Mouse (Mus musculus) ES-Bruce4 (cell line): ENCODE measurements around the gene Dtx1. TPM values are rescaled to one million over a fixed set of nuclear protein-coding genes. Genes with fewer than 3 reads are reported as not detected.

ENCODE experiments used
- H3K27ac ChIP-seq: 2 replicates; pipeline ENCODE4 v1.5.1; 2012; ENCODE audit warnings: low read length, inconsistent platforms; ENCODE audit not compliant: insufficient read depth
- H3K27me3 ChIP-seq: 2 replicates; pipeline ENCODE4 v1.6.1; 2012; ENCODE audit warnings: mild to moderate bottlenecking, low read length, inconsistent platforms; ENCODE audit not compliant: control insufficient read depth, poor library complexity, insufficient read depth, severe bottlenecking
- H3K36me3 ChIP-seq: 2 replicates; pipeline ENCODE4 v1.6.1; 2012; ENCODE audit warnings: inconsistent platforms, mild to moderate bottlenecking, low read length, moderate library complexity; ENCODE audit not compliant: control insufficient read depth, poor library complexity, insufficient read depth, severe bottlenecking
- H3K4me1 ChIP-seq: one replicate; pipeline ENCODE4 v1.8.1; 2011; ENCODE audit warnings: low read length; ENCODE audit not compliant: control insufficient read depth, insufficient read depth
- H3K4me3 ChIP-seq: 2 replicates; pipeline ENCODE4 v1.5.1; 2011; ENCODE audit warnings: low read depth, mild to moderate bottlenecking, low read length
- H3K9ac ChIP-seq: 2 replicates; pipeline ENCODE4 v1.6.1; 2012; ENCODE audit warnings: low read depth, mild to moderate bottlenecking, inconsistent platforms; ENCODE audit not compliant: poor library complexity, severe bottlenecking
- H3K9me3 ChIP-seq: replicated peaks from 2 replicates; pipeline ENCODE4 v1.6.1; 2012; ENCODE audit warnings: mild to moderate bottlenecking, low read length, inconsistent platforms; ENCODE audit not compliant: control insufficient read depth, poor library complexity, insufficient read depth, severe bottlenecking
- CTCF ChIP-seq: IDR thresholded peaks from one replicate; pipeline ENCODE4 v1.8.1; 2011; ENCODE audit warnings: low read depth, low read length
- EP300 ChIP-seq: IDR thresholded peaks from 2 replicates; pipeline ENCODE4 v1.6.1; 2011; ENCODE audit warnings: low read depth, low read length; ENCODE audit not compliant: insufficient read depth
- POLR2A ChIP-seq: IDR thresholded peaks from one replicate; pipeline ENCODE4 v1.8.1; 2011; ENCODE audit warnings: low read length; ENCODE audit not compliant: insufficient read depth
- polyA plus RNA-seq: library from polyadenylated mRNA; stranded (reverse); fragments of >200 nt; gene quantifications from 2 replicates; pipeline ENCODE4 v1.2.4, GENCODE M21; 2011; ENCODE audit warnings: low read depth; ENCODE audit not compliant: missing spikeins, insufficient read depth, insufficient read length

The Dtx1 gene
- polyA plus RNA-seq, 1 experiment = 19.1 TPM

DNA sequence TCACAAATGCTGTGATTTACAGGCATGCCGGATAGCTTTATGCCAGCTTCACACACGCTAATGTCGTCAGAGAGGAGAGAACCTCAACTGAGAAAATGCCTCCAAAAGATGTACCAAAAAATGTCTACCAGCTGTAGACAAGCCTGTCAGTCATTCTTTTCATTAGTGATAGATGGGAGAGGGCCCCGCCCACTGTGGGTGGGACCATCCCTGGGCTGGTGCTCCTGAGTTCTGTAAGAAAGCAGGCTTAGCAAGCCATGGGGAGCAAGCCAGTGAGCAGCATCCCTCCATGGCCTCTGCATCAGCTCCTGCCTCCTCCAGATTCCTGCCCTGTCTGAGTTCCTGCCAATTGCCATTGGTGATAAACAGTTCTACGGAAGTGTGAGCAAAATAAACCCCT lies 76.1 kb downstream of the Dtx1 start:
- no peaks in the 10 kb centered on the region for H3K9me3 ChIP-seq
- H3K27me3 ChIP-seq = no peaks in the 10 kb centered on the region
- no peak overlapping the region for H3K27ac ChIP-seq
- no peak for TF ChIP-seq POLR2A
- no peak for TF ChIP-seq EP300
- TF ChIP-seq CTCF = no peak
- H3K4me1 ChIP-seq = no peaks in the 10 kb centered on the region
- H3K36me3 ChIP-seq = no peaks in the 10 kb centered on the region
- H3K4me3 ChIP-seq = no peak overlapping the region
- H3K9ac ChIP-seq = no peak overlapping the region

GRCm38 (mm10) chr5:120634860-120635259 lies 76.9 kb downstream of the Dtx1 start:
- Histone ChIP-seq H3K27me3 (no peaks in the 10 kb centered on the region), H3K9ac (no peak overlapping the region), H3K36me3 (no peaks in the 10 kb centered on the region), H3K4me1 (no peaks in the 10 kb centered on the region), H3K9me3 (no peaks in the 10 kb centered on the region), H3K27ac (no peak overlapping the region), H3K4me3 (no peak overlapping the region)
- TF ChIP-seq POLR2A (no peak), CTCF (no peak), EP300 (no peak)

DNA sequence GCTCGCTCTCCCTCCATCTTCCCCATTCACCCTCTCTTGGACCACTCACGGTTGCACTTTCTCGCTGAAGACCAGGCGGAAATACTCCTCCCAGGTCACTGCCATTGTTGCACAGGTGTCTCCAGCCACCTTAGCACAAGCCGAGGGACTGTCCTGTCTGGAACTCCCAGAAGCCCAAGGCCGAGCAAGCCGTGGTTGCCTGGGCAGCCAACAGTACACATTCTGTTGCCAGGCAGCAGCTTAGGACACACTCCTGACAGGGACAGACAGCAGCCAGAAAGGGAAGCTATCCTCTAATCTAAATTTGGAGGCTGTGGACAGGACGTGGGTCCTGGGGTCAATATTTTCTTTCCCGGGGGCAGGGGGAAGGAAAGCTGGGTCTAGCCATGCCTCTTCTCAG lies 77.6 kb downstream of the Dtx1 start, which contains the start of gene Cfap73:
Cfap73 (minus strand) TSS at position 105 of the 400 bp plus-strand sequence.
- no peaks in the 10 kb centered on the region for H3K9me3 ChIP-seq
- H3K27ac ChIP-seq = no peak within 1 kb of the TSS
- no peak for TF ChIP-seq CTCF
- TF ChIP-seq EP300 = no peak
- TF ChIP-seq POLR2A = no peak
- no peaks in the 10 kb centered on the region for H3K36me3 ChIP-seq
- no peak within 1 kb of the TSS for H3K9ac ChIP-seq
- no peaks in the 10 kb centered on the region for H3K27me3 ChIP-seq
- H3K4me3 ChIP-seq = no peak within 1 kb of the TSS
- no peaks in the 10 kb centered on the region for H3K4me1 ChIP-seq

DNA sequence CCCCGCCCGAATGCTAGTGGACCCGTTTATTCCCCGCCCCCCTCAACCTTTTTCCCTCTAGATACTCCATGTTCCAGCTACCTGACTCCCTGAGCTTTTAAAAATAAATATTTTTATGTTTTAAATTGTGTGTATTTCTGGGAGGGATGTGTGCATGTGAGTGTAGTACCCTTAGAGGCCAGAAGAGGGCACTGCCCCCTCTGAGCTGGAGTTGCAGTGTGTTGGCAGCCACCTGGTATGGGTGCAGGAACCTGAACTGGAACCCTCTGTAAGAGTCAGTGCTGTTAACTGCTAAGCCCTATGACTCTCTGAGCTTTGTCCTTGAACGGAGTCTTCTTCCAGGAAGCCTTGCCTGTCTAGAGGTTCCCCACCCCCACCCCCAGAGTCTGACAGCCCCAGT lies 79.8 kb downstream of the Dtx1 start:
- Histone ChIP-seq H3K36me3 (peaks cover 2% of the 10 kb centered on the region; the same call in 1 of the 2 replicates), H3K9ac (no peak overlapping the region), H3K27me3 (no peaks in the 10 kb centered on the region), H3K9me3 (no peaks in the 10 kb centered on the region), H3K27ac (no peak overlapping the region), H3K4me1 (no peaks in the 10 kb centered on the region), H3K4me3 (no peak overlapping the region)
- TF ChIP-seq EP300 (no peak), POLR2A (no peak), CTCF (peak; percentile 37)

DNA sequence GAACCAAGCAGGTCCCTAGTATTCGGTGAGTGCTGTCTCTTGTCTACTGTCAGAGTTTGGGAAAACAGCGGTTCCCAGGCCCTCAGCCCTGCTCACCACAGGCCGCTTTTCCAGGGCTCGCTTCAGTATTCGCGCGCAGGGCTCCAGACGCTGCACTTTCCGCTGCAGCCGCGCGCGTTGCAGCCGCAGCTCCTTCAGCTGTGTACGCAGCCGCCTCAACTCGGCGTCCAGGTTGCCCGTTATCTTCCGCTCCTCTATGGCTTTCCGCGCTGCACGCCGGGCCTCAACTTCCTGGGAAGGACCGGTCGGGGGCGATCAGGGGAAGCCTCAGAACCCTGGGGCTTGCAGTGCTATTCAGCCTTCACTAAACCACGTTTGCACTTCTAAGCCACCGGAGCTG lies 80.6 kb downstream of the Dtx1 start:
- peak overlapping the region; percentile 3; the same call in 1 of the 2 replicates for H3K4me3 ChIP-seq
- no peaks in the 10 kb centered on the region for H3K9me3 ChIP-seq
- no peaks in the 10 kb centered on the region for H3K4me1 ChIP-seq
- no peak for TF ChIP-seq POLR2A
- peaks cover 2% of the 10 kb centered on the region; the same call in 1 of the 2 replicates for H3K36me3 ChIP-seq
- no peak overlapping the region for H3K27ac ChIP-seq
- no peak overlapping the region for H3K9ac ChIP-seq
- no peaks in the 10 kb centered on the region for H3K27me3 ChIP-seq

Other genes with a start within 250 kb of the Dtx1 start
- not detected in 2 replicates for gene Sdsl, start 239.1 kb downstream of the Dtx1 start, polyA plus RNA-seq
- not detected in 2 replicates for gene Sds, start 235.4 kb downstream of the Dtx1 start, polyA plus RNA-seq
- 19.1 and 22.1 TPM in 2 replicates for gene Plbd2, start 208.3 kb downstream of the Dtx1 start, polyA plus RNA-seq
- gene Slc8b1, start 200.8 kb downstream of the Dtx1 start, polyA plus RNA-seq = 17.7 and 19.1 TPM in 2 replicates
- gene Tpcn1, start 123.3 kb downstream of the Dtx1 start, polyA plus RNA-seq = 13.2 and 17.1 TPM in 2 replicates
- gene Iqcd, start 122.9 kb downstream of the Dtx1 start, polyA plus RNA-seq = 0.37 and 0.43 TPM in 2 replicates
- gene Rita1, start 99.3 kb downstream of the Dtx1 start, polyA plus RNA-seq = 13.0 and 13.1 TPM in 2 replicates
- gene Ddx54, start 99.2 kb downstream of the Dtx1 start, polyA plus RNA-seq = 49.7 and 49.9 TPM in 2 replicates
- not detected in 2 replicates for gene Cfap73, start 77.7 kb downstream of the Dtx1 start, polyA plus RNA-seq
- 2.0 and 3.5 TPM in 2 replicates for gene Rasal1, start 63.1 kb downstream of the Dtx1 start, polyA plus RNA-seq
- 0.76 and 0.84 TPM in 2 replicates for gene Oas2, start 37.9 kb upstream of the Dtx1 start, polyA plus RNA-seq
- gene Oas3, start 65.7 kb upstream of the Dtx1 start, polyA plus RNA-seq = 1.7 and 1.9 TPM in 2 replicates
- gene Oas1e, start 83.6 kb upstream of the Dtx1 start, polyA plus RNA-seq = not detected in 2 replicates
- 3.0 and 4.3 TPM in 2 replicates for gene Oas1c, start 100.6 kb upstream of the Dtx1 start, polyA plus RNA-seq
- gene Oas1f, start 135.4 kb upstream of the Dtx1 start, polyA plus RNA-seq = not detected in 2 replicates
- gene Oas1h, start 149.5 kb upstream of the Dtx1 start, polyA plus RNA-seq = not detected in 2 replicates
- gene Oas1g, start 175.7 kb upstream of the Dtx1 start, polyA plus RNA-seq = 0.97 and 1.5 TPM in 2 replicates
- 2.3 TPM in 1 of 2 replicates, not detected in the other for gene Oas1a, start 195.6 kb upstream of the Dtx1 start, polyA plus RNA-seq
- gene Oas1d, start 202.6 kb upstream of the Dtx1 start, polyA plus RNA-seq = 0.35 and 0.45 TPM in 2 replicates